Mouse (Mus musculus) embryonic facial prominence, embryonic 13.5 days (tissue): ENCODE measurements around the gene Cux1. TPM values are rescaled to one million over a fixed set of nuclear protein-coding genes. Genes with fewer than 3 reads are reported as not detected.

Source experiments
- ATAC-seq: fragments of 200-750 bp; cut with Nextera tagmentation; 2 replicates; pipeline ENCODE4 v1.8.0; 2017; ENCODE audit warnings: low read depth; ENCODE audit not compliant: insufficient number of reproducible peaks, insufficient read depth, low FRiP score, low TSS enrichment
- H3K27ac ChIP-seq: fragments of 300-500 bp; sonication (generic); 2 replicates; pipeline ENCODE4 v1.5.1; 2015; ENCODE audit warnings: moderate library complexity, mild to moderate bottlenecking, inconsistent platforms
- H3K27me3 ChIP-seq: fragments of 300-500 bp; sonication (generic); 2 replicates; pipeline ENCODE4 v1.6.1; 2015; ENCODE audit warnings: mild to moderate bottlenecking, inconsistent platforms
- H3K36me3 ChIP-seq: fragments of 300-500 bp; sonication (generic); 2 replicates; pipeline ENCODE4 v1.6.1; 2015; ENCODE audit warnings: mild to moderate bottlenecking, inconsistent platforms
- H3K4me1 ChIP-seq: fragments of 300-500 bp; sonication (generic); 2 replicates; pipeline ENCODE4 v1.6.1; 2015; ENCODE audit warnings: inconsistent platforms
- H3K4me2 ChIP-seq: fragments of 300-500 bp; sonication (generic); 2 replicates; pipeline ENCODE4 v1.6.1; 2015; ENCODE audit warnings: moderate library complexity, mild to moderate bottlenecking, inconsistent platforms
- H3K4me3 ChIP-seq: fragments of 300-500 bp; sonication (generic); 2 replicates; pipeline ENCODE4 v1.5.1; 2015; ENCODE audit warnings: mild to moderate bottlenecking, inconsistent platforms
- H3K9ac ChIP-seq: fragments of 300-500 bp; sonication (generic); 2 replicates; pipeline ENCODE4 v1.6.1; 2015; ENCODE audit warnings: mild to moderate bottlenecking, inconsistent platforms
- H3K9me3 ChIP-seq: fragments of 300-500 bp; sonication (generic); 2 replicates; pipeline ENCODE4 v1.6.1; 2016; ENCODE audit warnings: inconsistent platforms
- WGBS: fragments of 180-500 bp; shearing (Covaris S2); methylation state at CpG from one replicate; pipeline ENCODE4 v1.1.7; 2015; ENCODE audit warnings: mixed read lengths; 5-methylcytosine and 5-hydroxymethylcytosine counted together
- microRNA-seq: library from miRNA; unstranded; fragments of <30 nt; microRNA quantifications from one replicate; pipeline ENCODE4, GENCODE M21; 2016
- polyA plus RNA-seq: library from polyadenylated mRNA; unstranded; fragments of >200 nt; fragmentation: Nextera tagmentation; extraction: Ambion mirVana; gene quantifications from 2 replicates; pipeline ENCODE4 v1.2.1, GENCODE M21; 2015

Gene Cux1
- polyA plus RNA-seq, 1 experiment from 2014 or later: 82.7 TPM

GRCm38 (mm10) chr5:136198474-136199391 lies 368.6 kb downstream of the Cux1 start, which contains the start of gene Prkrip1:
Gene Prkrip1 (minus strand): TSS chr5:136198963.
- whole genome bisulfite sequencing: under 1% methylated on average over 62 of the region's 62 CpGs
- Histone ChIP-seq H3K9ac (peak within 1 kb of the TSS; percentile 96), H3K36me3 (peaks cover 35% of the 10 kb centered on the region), H3K27ac (peak within 1 kb of the TSS; percentile 86), H3K27me3 (no peaks in the 10 kb centered on the region), H3K9me3 (no peaks in the 10 kb centered on the region), H3K4me2 (peak within 1 kb of the TSS; percentile 96), H3K4me1 (peaks cover 12% of the 10 kb centered on the region), H3K4me3 (peak within 1 kb of the TSS; percentile 99)
- ATAC-seq: peak; percentile 73

Small RNA genes within 50 kb of the gene (microRNA-seq; reads per million reads assigned to microRNA genes)
- not detected for gene Mir721

Other genes starting within 250 kb of the Cux1 start
- not detected in 2 replicates for gene Myl10, start 125.7 kb upstream of the Cux1 start, polyA plus RNA-seq